Mouse (Mus musculus) small intestine, adult 2 months (tissue): ENCODE data around the gene Mxd4. TPM values are rescaled to one million over a fixed set of nuclear protein-coding genes. Genes with fewer than 3 reads are reported as not detected.

Experiments used
- H3K27ac ChIP-seq: fragments of 200-500 bp; 2 replicates; pipeline ENCODE4 v1.5.1; 2012; ENCODE audit warnings: low read depth, low read length, control low read depth, inconsistent platforms; ENCODE audit not compliant: insufficient read depth
- H3K27me3 ChIP-seq: fragments of 200-500 bp; 2 replicates; pipeline ENCODE4 v1.6.1; 2012; ENCODE audit warnings: mild to moderate bottlenecking, moderate library complexity, low read length, inconsistent platforms; ENCODE audit not compliant: control insufficient read depth, insufficient read depth
- H3K36me3 ChIP-seq: fragments of 200-500 bp; 2 replicates; pipeline ENCODE4 v1.6.1; 2012; ENCODE audit warnings: mild to moderate bottlenecking, low read length, control low read depth, inconsistent platforms; ENCODE audit not compliant: control insufficient read depth, insufficient read depth
- H3K4me1 ChIP-seq: fragments of 200-500 bp; 2 replicates; pipeline ENCODE4 v1.6.1; 2012; ENCODE audit warnings: low read length, inconsistent platforms, mixed read lengths; ENCODE audit not compliant: control insufficient read depth, insufficient read depth, insufficient read length
- H3K4me3 ChIP-seq: fragments of 200-500 bp; 2 replicates; pipeline ENCODE4 v1.5.1; 2012; ENCODE audit warnings: low read depth, mild to moderate bottlenecking, control low read depth, inconsistent platforms, low read length, moderate library complexity
- CTCF ChIP-seq: fragments of 200-500 bp; IDR thresholded peaks from 2 replicates; pipeline ENCODE4 v1.5.1; 2012; ENCODE audit warnings: low read depth, mild to moderate bottlenecking, control low read depth, inconsistent platforms, low read length, moderate library complexity, mixed read lengths; ENCODE audit not compliant: insufficient replicate concordance, insufficient read length; ENCODE audit errors: extremely low read depth
- POLR2A ChIP-seq: fragments of 200-500 bp; IDR thresholded peaks from 2 replicates; pipeline ENCODE4 v1.6.1; 2012; ENCODE audit warnings: low read depth, mild to moderate bottlenecking, control low read depth, inconsistent platforms, low read length, moderate library complexity
- WGBS: fragments of 180-500 bp; shearing (Covaris S2); methylation state at CpG from one replicate; pipeline ENCODE4 v1.1.7; 2018; 5-methylcytosine and 5-hydroxymethylcytosine counted together
- polyA plus RNA-seq: library from polyadenylated mRNA; depleted of rRNA; stranded (reverse); fragments of >200 nt; gene quantifications from 2 replicates; pipeline ENCODE4 v1.2.3, GENCODE M21; 2012

Mxd4 gene
- polyA plus RNA-seq, 1 experiment: 154 TPM

- no peak overlapping the region for H3K27ac ChIP-seq
Observed at GRCm38 (mm10) chr5:34191021-34191420, 3.5 kb upstream of the Mxd4 start.

DNA sequence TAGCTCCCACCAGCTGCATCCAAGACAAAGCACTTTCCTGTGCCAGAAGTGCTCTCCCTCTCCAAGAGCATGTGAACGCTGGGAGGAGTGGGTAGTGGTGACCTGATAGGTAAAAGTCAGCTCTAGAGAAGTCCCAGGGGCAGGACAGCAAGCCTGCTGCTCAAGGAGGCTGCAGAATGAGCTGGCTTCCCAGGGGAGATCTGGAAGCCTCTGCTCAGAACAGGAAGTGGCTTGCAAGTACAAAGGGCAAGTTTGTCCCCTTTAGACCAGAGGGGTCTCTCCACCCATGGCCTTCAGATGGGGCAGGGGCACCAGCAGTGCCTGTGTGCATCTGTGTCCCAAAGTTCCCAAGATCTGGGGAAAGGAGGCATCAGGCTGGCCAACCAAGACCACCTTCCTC is 2.0 kb upstream of the Mxd4 start:
- Histone ChIP-seq H3K27ac (peak overlapping the region; percentile 26), H3K4me1 (peaks cover 20% of the 10 kb centered on the region), H3K4me3 (no peak overlapping the region), H3K36me3 (no peaks in the 10 kb centered on the region), H3K27me3 (no peaks in the 10 kb centered on the region)
- WGBS: 63% methylated on average over 1 of the region's 1 CpGs
- TF ChIP-seq POLR2A (no peak), CTCF (no peak)

More at GRCm38 (mm10) chr5:34191021-34191420, 3.5 kb upstream of the Mxd4 start:
- H3K4me1 ChIP-seq: peaks cover 19% of the 10 kb centered on the region
- WGBS: 54% methylated on average over 4 of the region's 4 CpGs
- no peaks in the 10 kb centered on the region for H3K36me3 ChIP-seq
- TF ChIP-seq CTCF (no peak), POLR2A (no peak)
- H3K27me3 ChIP-seq: no peaks in the 10 kb centered on the region
- H3K4me3 ChIP-seq: no peak overlapping the region

DNA sequence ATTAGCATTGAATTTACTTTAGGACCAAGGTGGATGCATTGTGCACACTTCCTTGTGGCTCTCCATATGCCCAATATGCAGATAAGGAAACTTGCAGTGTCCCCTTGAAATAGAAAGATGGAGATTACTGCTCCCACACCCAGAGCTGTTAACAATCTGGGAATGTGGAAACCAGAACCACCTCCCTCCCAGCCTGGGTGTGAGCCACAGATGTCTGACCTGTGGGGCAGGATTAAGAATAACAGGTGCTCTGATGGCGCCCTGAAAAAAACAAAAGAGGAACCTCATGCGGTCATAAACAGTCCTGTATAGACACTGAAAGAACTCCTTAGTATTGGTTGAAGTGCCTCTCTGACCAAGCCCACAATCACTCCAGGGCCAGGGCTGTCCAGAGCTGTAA is 1.3 kb upstream of the Mxd4 start:
- H3K36me3 ChIP-seq: no peaks in the 10 kb centered on the region
- peak overlapping the region; percentile 86 for H3K27ac ChIP-seq
- 28% methylated on average over 2 of the region's 2 CpGs for WGBS
- H3K4me3 ChIP-seq: no peak overlapping the region
- peaks cover 20% of the 10 kb centered on the region for H3K4me1 ChIP-seq
- no peaks in the 10 kb centered on the region for H3K27me3 ChIP-seq
- TF ChIP-seq CTCF (no peak), POLR2A (no peak)

- Histone ChIP-seq H3K36me3 (peaks cover 3% of the 10 kb centered on the region; the same call in 1 of the 2 replicates), H3K4me3 (peak overlapping the region; percentile 87), H3K4me1 (peaks cover 24% of the 10 kb centered on the region), H3K27ac (peak overlapping the region; percentile 71), H3K27me3 (no peaks in the 10 kb centered on the region)
- TF ChIP-seq CTCF (no peak), POLR2A (peak; percentile 29; the same call in 1 of the 2 replicates)
- under 1% methylated on average over 46 of the region's 46 CpGs for WGBS
Observed at GRCm38 (mm10) chr5:34186961-34187391, 544 bp downstream of the Mxd4 start.

- Histone ChIP-seq H3K4me1 (peaks cover 26% of the 10 kb centered on the region), H3K27ac (peak overlapping the region; percentile 41)
- 50% methylated on average over 2 of the region's 2 CpGs for WGBS
Observed at GRCm38 (mm10) chr5:34186391-34186790, 1.1 kb downstream of the Mxd4 start.

DNA sequence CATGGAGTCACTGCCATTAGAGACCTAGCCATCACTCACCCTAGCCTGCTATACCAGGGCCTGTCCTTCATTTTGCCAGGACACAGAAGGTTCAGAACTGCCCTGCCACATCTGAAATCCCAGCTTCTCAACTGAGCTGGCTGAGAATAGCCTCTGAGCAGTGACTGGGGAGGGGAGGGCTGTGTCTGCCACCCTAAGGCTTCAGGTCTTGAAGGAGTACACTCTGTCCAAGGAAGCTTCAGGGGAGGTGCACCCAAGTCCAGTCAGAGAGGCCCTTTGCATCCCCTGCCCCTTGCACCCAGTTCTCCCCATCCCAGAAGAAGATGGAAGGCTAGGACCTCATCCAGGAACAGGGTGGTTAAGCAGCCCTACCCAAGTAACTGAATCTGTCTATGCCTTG is 1.7 kb downstream of the Mxd4 start:
- no peaks in the 10 kb centered on the region for H3K27me3 ChIP-seq
- H3K4me1 ChIP-seq: peaks cover 26% of the 10 kb centered on the region
- H3K36me3 ChIP-seq: peaks cover 5% of the 10 kb centered on the region; the same call in 1 of the 2 replicates
- TF ChIP-seq POLR2A: no peak
- no peak for TF ChIP-seq CTCF
- no peak overlapping the region for H3K4me3 ChIP-seq
- H3K27ac ChIP-seq: no peak overlapping the region

More at GRCm38 (mm10) chr5:34186391-34186790, 1.1 kb downstream of the Mxd4 start:
- Histone ChIP-seq H3K36me3 (peaks cover 3% of the 10 kb centered on the region; the same call in 1 of the 2 replicates), H3K4me3 (peak overlapping the region; percentile 87), H3K27me3 (no peaks in the 10 kb centered on the region)
- TF ChIP-seq POLR2A: no peak
- TF ChIP-seq CTCF: no peak

- Histone ChIP-seq H3K27me3 (no peaks in the 10 kb centered on the region), H3K36me3 (peaks cover 9% of the 10 kb centered on the region), H3K27ac (no peak overlapping the region), H3K4me3 (no peak overlapping the region), H3K4me1 (peaks cover 26% of the 10 kb centered on the region)
- 75% methylated on average over 1 of the region's 1 CpGs for WGBS
- no peak for TF ChIP-seq POLR2A
- no peak for TF ChIP-seq CTCF
Observed at GRCm38 (mm10) chr5:34185051-34185580, 2.4 kb downstream of the Mxd4 start.

DNA sequence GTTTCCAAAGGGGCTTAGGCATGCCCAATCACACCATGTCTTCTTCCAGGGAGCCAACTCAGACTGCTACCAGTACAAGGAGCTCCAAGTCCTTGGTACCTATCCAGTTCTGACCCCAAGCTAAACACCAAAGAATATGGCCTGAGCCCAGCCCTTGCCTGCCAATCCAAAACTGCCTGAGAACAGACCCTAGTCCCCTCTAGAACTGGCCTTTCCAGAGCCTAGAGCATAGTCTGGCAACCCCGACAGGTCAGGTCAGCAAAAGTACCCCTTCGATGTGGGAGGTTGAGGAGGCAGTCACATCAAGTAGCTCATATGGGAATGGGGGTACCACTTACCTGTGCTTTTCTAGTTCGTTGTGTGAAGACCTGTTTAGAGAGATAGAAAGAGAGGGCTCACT is 3.5 kb downstream of the Mxd4 start:
- H3K4me3 ChIP-seq: no peak overlapping the region
- TF ChIP-seq POLR2A: no peak
- TF ChIP-seq CTCF: no peak
- peaks cover 11% of the 10 kb centered on the region for H3K36me3 ChIP-seq
- H3K27me3 ChIP-seq: no peaks in the 10 kb centered on the region
- no peak overlapping the region for H3K27ac ChIP-seq
- 98% methylated on average over 3 of the region's 3 CpGs for WGBS
- H3K4me1 ChIP-seq: peaks cover 20% of the 10 kb centered on the region
